Mouse (Mus musculus) stomach, postnatal 0 days (tissue): Measurements from ENCODE around the gene Nt5dc3.

Experiments used
- CTCF ChIP-seq: IDR thresholded peaks from 2 replicates; pipeline ENCODE4 v1.5.1; 2016; ENCODE audit warnings: antibody characterized with exemption, low read depth, mild to moderate bottlenecking, moderate library complexity
- EP300 ChIP-seq: optimal IDR thresholded peaks from 2 replicates; pipeline ENCODE3; 2016; ENCODE audit warnings: antibody characterized with exemption

DNA sequence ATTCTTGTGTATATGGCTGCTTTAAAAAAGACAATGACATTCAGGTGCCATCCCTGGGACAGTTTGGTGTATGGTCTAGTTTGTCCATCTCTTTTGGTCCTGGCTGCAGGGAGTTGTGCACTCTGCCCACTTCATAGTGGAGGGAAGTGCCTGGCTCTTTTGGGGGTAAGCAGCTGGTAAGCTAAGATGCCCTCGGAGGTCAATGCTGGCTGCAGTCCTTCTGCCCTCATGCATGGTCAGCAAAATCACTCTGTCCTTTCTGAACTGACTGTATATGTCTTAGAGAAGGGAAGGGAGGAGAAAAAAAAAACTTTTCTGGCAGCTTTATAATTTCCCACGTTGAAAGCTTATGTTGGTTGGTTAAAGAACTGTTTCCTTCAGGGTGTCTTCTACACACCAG, 6.6 kb downstream of the Nt5dc3 start:
- no peak for TF ChIP-seq CTCF
- no peak for TF ChIP-seq EP300
